Mouse (Mus musculus): ENCODE results near the gene Ydjc. TPM values are rescaled to one million over a fixed set of nuclear protein-coding genes. Genes with fewer than 3 reads are reported as not detected.

Ydjc gene
- 1 to 10 TPM; 4.9 to 6.5 TPM for total RNA-seq (2021)
- 28.2 and 39.2 TPM in 2 replicates for polyA plus RNA-seq (2012; rRNA removed)
- long read RNA-seq, partial matches to known transcripts = 1 of 6 reads
- long read RNA-seq, other reads (novel, unspliced or antisense) = 2 of 6 reads

DNA sequence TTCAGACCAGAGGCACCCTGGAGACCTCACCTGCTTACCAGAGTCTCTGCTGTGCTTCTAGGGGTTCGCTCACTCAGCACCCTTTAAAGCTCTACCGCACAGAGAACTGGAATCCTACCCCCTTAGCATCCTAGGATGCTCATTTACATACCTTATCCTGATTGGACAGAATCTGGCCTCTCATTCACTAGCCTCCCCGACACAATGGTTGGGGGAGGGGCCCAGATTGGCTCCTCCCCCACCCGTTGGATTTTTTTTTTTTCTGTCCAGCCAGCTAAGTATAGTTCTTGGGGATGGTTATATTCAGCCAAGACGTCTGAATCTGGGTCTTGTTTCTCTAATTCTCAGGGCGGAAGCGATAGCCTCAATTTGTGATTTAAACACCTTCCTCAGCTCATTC, at the start of gene Ydjc:
TSS of gene Ydjc (plus strand) at position 283 of the 400 bp plus-strand sequence.
- DNase-seq = no peak

DNA sequence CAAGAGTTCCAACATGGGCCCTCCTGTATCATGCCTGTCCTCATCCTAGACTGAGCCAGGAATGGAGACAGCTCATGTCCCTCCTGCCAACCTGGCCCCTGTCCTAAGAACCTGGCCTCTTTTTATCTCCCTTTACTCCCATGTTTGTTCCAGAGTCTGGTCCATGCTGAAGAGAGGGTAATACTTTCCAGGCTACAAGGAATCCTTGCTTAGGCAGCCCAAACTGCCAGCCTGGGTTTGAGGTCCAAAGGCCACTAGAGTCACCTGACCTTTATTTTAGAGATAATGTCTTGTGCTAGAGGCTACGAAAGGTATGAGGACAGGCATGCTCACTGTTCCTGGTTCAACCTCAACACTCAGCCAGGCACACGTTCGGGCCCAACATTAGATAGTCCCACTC, 47.5 kb upstream of the Ydjc start:
- DNase-seq = no peak

DNA sequence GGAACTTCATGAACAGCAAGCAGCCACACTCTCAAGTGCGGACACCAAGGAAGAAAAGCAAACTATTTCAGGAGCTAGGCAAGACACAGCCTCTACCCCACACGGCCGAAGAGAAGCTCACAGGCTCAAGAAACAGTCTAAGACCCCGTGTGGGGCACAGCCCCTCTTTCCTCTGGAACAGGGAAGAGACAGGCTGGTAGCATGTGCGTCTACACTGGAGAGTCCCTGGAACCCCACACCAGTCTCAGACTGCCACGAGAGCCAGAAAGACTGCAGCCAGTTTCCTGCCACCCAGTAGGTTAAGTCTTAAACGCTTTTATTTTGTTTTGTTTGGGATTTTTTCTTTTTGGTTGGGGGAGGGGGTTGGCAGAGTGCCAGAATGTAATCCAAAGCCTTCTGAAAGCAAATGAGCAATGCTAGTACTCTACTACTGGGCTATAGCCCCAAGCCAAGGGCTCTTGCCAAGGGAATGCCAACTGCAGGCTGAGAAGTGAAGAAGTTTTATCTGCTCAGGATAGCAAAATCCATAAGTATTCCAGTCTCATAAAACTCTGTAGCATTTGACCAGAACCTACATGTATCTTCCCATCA, 41.7 kb upstream of the Ydjc start:
- no peak for DNase-seq

DNA sequence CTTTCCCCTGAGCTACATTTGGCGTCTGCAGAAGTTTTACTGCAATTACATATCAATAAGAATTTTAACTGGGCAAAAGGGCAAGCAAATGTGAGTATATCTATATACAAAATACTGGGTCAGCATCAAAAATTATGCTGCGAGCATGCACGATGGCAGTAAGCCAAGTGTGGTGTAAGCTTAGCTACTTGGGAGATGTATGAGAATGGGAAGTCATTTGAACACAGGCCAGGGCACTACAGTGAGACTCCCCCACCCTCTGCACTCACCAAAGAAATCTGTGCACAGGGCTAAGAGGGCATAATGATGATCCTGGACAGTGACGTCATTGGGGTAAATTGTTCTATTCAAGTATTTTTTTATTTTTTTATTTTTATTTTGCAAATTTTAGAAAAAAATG, 39.8 kb upstream of the Ydjc start:
- no peak for DNase-seq

DNA sequence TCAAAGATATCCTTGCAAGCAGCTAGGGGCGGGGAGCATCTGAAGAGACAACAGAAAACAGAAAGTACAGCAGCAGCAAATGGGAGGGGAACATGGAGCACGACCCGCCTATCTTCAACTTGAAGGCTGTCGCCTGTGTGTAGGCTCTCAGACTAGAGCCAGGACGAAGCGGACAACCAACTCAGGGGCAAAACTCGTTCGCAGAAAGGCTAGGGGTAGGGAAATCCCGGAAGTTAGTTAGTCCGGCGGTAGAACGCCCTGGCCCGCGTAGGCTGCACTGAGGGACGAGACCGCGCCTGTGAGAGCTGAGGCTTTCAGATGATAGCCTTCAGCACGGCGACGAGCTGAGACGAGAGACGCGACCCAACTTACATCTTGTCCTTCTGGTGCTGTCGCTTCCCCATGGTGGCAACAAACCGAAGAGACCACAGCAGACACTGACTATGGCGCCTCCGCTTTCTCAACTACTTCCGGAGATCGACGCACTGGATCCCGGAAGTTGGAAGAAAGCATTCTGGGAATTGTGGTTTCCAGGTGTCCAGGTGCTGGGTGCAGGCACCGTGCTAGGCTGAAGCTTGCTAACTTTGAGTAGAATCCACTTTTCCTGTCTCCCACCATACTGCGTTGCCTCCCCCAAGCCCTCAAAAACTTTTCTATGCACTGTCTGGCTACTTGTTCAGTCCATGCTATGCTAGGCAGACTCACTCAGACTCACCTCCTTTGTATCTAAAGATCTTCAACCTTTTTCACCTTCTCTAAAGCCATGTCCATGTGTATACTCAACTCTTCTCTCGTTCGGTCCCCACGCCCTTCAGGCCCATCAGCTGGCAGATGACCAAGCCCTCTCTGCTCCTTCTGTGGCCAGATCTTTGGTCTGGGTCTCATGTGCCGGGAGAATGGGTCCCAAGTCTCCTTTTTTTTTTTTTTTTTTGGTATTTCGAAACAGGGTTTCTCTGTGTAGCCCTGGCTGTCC, 33.4 kb upstream of the Ydjc start, which contains the start of gene Ppil2:
TSS of gene Ppil2 (minus strand) at position 487 of the 973 bp plus-strand sequence.
- peak; percentile 82 for DNase-seq

DNA sequence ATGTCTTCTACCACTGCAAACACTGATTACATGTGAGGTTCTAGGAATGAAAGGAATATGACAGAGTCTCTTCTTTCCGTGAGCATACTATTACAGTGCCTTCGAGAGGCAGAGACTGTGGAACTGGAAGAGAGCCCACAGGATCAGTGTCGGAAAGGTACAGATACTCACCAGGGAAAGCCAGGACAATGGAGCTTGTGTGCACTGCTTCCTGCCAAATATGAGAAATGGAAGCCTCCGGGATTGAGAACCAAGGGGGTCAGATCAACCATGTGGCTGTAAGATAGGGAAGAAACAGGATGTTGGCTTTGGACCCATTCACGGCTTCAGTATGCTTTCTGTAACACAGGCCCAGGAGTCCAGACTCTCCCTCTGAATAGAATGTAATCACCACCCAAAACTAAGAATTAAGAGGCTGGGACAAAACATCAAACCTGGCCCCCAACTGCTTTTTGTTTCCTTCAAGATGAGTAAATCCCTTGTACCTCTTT, 27.1 kb upstream of the Ydjc start:
- DNase-seq = no peak

DNA sequence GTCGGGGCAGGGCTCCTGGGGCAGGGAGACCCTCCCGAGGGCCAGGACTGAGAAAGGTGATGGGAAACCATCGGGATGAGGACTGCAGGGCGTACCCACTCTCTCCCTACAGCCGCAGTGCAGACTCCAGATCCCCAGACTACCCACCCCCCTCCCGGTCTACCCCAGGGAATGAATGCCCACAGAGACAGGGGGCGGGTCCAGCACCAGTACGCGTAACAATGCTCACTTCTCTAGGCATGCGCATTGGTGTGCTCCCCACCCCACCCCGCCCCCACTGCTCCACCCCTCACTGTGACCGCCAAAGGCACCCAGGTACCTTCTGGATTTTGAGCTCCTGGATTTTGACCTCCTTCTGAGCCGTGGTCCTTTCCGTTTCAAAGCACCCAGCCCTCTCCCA, 22.9 kb upstream of the Ydjc start:
- DNase-seq = no peak

DNA sequence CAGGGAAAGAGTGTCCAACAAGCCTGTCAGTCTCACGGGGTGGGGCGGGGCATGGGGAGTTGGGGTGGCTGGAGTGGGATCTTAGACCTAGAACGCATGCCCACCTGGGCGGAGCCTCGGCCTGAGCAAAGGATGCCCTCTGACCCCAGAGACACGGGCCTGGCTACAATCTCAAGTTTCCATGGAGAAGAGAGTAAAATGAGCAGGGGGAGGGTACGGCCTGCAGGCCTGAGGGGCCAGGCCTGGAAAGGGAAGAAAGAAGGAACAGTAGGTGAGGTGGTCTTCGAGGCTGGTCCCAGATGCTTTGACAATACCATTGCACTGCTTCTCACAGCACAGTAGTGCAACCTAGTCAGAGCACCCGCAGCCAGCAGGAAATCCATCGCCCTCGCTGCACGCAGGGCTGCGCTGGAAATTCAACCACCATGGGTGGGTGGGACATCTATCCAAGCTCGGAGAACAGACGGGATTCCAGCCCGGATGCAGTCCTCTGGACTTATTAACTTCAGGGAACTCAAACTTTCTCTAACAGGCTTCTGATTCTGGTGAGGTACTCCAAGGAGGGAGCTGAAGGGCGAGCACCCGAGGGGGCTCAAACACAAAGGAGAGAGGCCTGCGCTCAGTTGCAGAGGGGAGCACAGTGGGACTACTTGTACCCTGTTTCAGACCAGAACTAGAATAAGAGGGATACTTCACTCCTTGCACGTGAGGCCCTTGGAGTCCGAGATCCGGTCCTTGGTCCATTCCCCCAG, 20.1 kb upstream of the Ydjc start:
- no peak for DNase-seq

DNA sequence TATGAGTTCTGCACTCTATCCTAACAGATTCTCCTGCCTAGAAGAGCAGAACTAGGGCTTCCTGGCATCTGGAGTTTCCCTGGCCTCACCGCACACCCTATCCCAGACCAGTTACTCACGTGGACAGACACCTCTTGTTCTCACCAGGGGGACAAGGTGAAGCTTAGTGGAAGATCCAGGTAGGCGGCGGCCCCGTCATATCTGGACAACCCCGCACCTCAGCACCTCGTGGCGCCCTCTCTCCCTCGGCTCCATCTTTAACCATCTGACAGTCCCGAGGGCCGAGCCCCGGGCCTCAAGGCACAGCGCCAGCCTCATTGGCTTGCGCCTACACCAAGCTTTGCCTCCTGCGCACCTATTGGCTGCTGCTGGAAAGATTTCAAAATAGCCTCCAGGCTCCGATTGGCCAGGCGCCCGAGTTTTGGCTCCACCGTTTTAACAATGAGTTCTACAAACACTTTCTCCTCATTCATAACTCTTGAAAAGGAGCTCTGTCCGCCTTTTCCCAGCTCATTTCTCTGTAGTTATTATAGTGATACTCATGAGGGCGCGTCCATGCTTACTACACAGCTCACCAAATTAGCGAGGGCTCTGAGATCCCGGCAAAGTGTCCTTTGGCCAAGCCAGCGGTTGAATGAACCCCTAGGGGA, 19.4 kb upstream of the Ydjc start, which contains the start of gene 2610318N02Rik:
TSS of gene 2610318N02Rik (minus strand) at position 297 of the 650 bp plus-strand sequence.
- peak; percentile 88 for DNase-seq

DNA sequence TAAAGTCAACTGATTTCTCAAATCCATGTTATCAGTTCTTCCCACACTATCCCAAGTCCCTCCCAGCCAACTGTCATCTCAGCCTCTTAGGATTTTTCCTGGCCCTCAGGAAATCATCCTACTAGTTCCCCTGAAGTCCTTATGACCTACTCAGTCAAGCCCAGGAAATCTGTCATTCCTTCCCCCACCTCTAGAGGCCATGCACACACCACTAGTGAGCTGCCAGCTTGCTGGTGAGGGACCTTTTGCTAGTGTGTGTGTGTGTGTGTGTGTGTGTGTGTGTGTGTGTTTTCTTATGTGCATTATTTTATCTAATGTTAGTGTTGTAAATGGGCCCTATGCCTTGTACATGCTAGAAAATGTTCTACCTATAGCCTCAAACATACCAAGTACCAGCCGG, 17.1 kb upstream of the Ydjc start:
- DNase-seq = peak; percentile 69

DNA sequence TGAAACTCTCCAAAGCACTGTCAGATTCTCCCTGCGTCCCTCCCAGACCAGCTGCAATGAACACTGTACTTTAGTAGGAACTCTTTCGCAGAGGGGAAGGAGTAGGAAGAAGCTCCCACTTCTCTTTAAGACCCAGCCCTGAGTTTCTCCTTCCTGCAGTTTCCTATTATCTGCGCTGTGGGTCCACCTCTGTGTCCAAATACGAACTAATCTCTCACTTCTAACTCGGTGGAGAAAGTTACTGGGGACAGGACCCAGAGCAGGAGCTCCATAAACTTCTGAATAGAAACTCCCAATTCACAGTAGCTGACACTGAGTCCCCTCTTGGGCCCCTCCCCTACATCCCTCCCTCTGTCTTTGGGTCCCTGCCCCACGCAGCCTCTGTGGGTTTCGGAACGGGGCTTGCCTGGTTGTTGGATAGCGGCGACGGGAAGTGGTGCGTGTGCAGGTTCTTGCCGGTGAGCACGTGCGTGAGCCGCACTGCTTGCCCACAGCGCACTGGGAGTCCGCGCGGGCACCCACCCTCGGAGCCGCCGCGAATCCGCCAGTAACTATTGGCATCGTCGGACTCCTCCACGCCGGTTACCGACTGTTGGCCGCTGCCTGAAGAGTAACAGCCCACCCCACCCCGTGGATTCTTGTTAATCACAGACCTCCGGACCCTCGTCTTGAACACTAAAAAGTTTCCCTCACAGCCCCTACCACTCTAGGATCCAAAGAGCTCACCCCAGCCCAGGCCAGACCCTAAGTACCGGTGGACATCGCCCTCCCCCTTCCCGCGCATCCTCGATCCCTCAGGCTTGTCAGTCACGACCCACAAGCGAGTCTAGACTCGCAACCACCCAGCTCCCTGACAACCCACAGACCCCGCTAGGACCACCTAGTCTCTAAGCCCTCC, 13.0 kb upstream of the Ydjc start:
- no peak for DNase-seq

DNA sequence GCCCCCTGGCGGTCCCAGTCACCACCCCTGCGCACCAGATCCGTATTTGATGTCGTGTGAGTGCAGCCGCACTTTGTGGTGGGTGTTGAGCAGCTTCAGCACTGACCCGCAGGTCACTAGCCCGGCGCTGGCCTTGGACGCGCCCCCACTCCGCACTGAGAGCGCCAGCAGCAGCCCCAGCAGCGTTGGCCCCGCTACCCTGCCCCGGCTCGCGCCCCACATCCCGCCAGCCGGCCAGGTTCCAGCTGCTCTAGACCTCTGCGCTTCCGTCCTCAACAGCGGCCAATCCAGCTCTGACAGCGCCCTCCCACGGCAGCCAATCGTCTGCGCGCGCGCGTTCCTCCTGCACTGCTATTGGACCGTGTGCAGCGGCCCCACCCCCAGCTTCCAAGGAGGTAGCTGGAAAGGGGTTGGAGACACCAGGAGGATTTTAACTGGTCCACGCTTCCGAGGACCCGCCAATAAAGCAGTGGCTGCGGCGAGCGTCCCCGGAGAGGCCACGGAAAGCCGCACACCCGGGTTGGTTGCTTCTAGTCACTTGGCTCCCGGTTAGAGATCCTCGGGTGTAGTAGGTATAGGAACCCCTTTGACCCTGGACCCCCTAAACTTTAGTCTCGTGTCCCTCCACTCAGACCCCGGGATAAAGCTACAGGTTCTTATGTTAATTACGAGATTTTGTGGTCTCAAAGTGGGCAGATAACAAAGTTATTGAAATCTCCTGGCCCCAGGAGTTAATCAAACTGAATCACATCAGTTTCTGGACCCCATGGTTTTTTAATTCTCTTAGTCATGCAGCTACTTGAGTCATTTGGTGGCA, 12.1 kb upstream of the Ydjc start, which contains the start of gene Sdf2l1:
TSS of gene Sdf2l1 (minus strand) at position 295 of the 817 bp plus-strand sequence.
- DNase-seq = peak; percentile 98

DNA sequence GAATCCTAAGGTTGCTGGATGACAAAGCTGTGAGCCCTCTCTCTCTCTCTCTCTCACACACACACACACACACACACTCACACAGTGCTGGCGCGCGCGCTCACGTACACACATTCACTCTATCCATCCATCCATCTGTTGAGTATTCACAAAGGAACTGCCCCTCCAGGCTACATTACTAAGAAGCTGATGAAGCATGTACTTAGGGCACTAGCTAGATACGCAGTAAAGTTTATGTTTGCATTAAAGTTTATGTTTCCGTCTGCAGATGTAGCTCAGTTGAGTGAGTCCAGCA, 11.6 kb upstream of the Ydjc start:
- no peak for DNase-seq

DNA sequence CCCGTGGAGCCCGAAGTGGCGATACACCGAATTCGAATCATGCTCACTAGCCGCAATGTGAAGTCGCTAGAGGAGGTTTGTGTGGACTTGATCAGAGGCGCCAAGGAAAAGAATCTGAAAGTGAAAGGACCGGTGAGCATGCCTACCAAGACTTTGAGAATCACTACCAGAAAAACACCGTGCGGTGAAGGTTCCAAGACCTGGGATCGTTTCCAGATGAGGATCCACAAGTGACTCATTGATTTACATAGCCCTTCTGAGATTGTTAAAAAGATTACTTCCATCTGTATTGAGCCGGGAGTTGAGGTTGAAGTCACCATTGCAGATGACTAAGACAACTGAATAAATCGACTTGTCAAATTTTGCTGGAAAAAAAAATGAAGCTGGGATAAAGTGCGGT, 7.1 kb upstream of the Ydjc start:
- no peak for DNase-seq

DNA sequence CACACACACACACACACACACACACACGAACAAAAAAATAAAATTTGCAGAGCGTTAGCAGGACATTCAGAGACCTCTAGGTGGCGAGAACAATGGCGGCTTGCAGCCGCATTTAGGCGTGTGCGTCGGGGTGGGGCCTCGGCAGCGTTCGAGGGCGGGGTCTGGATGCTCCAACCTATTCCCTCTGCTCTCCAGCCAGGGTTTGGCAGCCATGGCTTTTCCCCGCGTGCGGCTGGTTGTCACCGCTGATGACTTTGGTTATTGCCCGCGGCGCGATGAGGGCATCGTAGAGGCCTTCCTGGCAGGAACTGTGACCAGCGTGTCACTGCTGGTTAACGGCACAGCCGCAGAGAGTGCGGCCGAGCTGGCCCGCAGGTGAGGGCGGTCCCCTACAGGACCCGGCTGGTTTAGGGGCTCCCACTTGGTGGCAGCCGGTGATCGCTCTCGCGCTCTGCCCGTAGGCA, 2.4 kb downstream of the Ydjc start, which contains the start of gene Ccdc116:
TSS of gene Ccdc116 (minus strand) at position 458 of the 464 bp plus-strand sequence.
- DNase-seq = peak; percentile 88

DNA sequence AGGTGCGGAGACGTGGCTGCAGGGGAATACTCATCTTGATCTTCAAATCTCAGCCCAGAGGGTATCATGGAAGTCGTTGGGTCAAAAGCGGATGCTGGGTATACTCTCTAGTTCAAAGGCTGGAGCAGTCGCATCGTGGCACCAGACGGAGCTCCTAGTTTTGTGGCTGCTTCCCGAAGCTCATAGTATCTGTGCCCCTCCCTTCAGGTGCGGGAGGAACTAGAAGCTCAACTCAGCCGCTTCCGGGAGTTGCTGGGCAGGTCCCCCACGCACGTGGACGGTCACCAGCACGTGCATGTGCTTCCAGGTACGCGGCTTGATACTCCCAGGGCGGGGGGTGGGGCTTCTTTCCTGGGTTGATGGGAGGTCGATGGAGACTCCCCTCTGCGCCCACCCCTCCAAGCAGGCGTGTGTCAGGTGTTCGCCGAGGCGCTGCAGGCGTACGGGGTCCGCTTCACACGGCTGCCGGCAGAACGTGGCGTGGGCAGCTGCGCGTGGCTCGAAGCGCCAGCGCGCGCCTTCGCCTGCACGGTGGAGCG, 3.0 kb downstream of the Ydjc start:
- DNase-seq = no peak

DNA sequence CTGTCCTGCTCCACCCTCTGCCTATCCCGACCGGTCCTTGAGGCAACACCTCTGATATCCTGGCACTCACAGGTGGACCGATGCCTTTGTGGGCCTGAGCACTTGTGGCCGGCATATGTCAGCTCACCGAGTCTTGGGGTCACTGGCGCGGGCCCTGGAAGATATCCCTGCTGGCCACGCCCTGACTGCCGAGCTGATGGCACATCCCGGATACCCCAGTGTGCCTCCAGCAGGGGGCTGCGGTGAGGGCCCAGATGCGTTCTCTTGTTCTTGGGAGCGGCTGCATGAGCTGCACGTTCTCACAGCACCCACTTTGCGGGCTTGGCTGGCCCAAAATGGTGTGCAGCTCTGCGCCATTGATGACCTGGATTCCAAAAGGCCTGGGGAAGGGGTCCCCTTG, 3.7 kb downstream of the Ydjc start:
- peak; percentile 27 for DNase-seq

DNA sequence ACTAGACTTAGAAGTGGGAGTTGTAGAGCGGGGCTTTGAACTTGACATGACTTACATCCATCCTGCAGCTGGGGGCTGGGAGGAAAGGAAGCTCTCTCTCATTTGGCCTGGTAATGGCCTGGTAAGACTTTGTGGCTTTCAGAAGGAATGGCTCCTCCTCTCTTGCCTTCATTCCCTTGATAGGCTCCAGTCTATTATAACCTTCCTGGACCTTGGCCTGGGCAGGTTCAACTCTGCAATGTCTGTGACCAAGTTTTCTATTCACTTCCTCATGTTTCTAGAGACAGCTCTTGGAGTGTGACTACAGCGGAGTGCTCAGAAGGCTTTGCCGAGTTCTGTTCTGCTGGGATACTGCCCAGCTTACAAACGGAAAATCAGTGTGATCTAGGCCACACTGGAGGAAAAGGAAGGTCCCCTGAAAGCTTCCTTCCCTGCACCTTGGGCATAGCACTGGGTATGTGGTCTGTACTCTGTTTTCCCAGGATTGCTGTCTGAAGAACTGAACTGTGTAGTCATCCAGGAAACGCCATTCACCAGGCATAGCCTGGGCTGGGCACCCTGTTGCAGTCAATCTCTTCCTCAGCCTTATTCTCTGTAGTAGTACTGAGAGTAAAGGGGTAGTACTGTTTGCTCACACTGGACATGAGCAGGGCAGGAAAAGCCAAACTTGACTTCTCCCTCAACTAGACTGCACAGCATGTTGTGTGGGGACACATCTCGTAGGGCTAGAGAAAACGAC, 6.3 kb downstream of the Ydjc start:
- no peak for DNase-seq

Measured in adrenal gland, adult 2 months (tissue).